13 mouse cellular contexts compared by ENCODE assay signal in genomic region chr10:92284231-92284630, GRCm38 (mm10).
"Had no signal": no experiment of that assay in that cellular context is flagged by ENCODE, and none has a peak within 500 bp of the region (broad histone marks: within the 10 kb centered on the region; RNA-seq: fewer than 3 reads in every experiment).

No protein-coding gene starts in this region.

- H3K36me3 ChIP-seq: limb, embryonic 10.5 days; liver, embryonic 15.5 days; stomach, embryonic 15.5 days had no signal

- DNase-seq: kidney, adult 2 months; kidney, postnatal 10 days; lung, adult 2 months; lung, postnatal 36 days; right cerebral cortex, postnatal 14 days; thymus, postnatal 36 days had no signal

- H3K27ac ChIP-seq: left cerebral cortex, adult 2 months; limb, embryonic 10.5 days; liver, embryonic 15.5 days; stomach, embryonic 15.5 days had no signal

- ATAC-seq: lung, postnatal 0 days; midbrain, embryonic 16.5 days had no signal

- H3K4me1 ChIP-seq: liver, embryonic 15.5 days; stomach, embryonic 15.5 days had no signal

- H3K9ac ChIP-seq: liver, embryonic 15.5 days; stomach, embryonic 15.5 days had no signal

- H3K4me2 ChIP-seq: liver, embryonic 11.5 days; liver, embryonic 15.5 days; stomach, embryonic 15.5 days had no signal

- H3K4me3 ChIP-seq: left cerebral cortex, adult 2 months; limb, embryonic 10.5 days; liver, embryonic 15.5 days; stomach, embryonic 15.5 days had no signal

- H3K9me3 ChIP-seq: limb, embryonic 10.5 days; liver, embryonic 15.5 days; stomach, embryonic 15.5 days had no signal

- H3K27me3 ChIP-seq: liver, embryonic 15.5 days; stomach, embryonic 15.5 days had no signal
